Mouse (Mus musculus): ENCODE measurements around the gene Ifitm2. TPM values are rescaled to one million over a fixed set of nuclear protein-coding genes. Genes with fewer than 3 reads are reported as not detected.
"Not testable (repeated sequence)": the region's sequence is repeated elsewhere in the genome, so short reads cannot be mapped to it uniquely, and the experiment has no call there.

Gene Ifitm2
- total and polyA plus RNA-seq, 2 experiments from 2014 or later = 45.2 to 240 TPM

DNA sequence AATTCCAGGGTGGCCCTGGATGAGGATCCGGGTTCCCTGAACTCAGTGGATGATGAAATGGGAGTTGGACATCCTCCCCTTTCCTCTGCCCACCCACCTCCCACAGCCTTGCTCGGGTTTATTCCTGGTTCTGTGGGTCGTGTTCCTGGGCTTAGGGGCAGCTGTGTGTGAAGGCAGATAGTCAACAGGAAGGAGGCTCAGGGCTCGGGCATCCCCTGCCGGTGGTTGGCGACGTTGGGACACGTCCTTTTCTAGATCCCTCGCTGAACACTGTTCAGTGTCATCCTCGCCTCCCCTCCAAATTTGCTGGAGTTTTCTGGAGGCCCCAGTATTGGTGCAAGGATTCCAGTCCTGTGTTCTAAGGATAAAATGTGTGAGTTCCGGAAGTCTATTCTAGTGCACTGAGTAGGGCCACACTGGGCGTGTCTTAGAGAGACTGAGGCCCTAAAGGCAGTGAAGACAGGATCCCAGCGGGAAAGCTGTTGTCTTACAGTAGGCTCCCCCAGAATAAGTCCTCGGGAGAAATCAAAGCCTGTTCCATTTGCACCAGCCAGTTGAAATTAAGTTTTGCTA is 35.4 kb upstream of the Ifitm2 start:
- Histone ChIP-seq H3K9me3 (ENCODE audit: low read length) (no peaks in the 10 kb centered on the region), H3K9ac (no peak overlapping the region), H3K27me3 (ENCODE audit: insufficient read depth, low read length) (no peaks in the 10 kb centered on the region), H3K36me3 (ENCODE audit: insufficient read depth) (no peaks in the 10 kb centered on the region), H3K4me1 (ENCODE audit: insufficient read depth) (no peaks in the 10 kb centered on the region), H3K4me3 (ENCODE audit: low read depth, low read length) (no peak overlapping the region), H3K4me2 (ENCODE audit: low read depth) (no peak overlapping the region), H3K27ac (ENCODE audit: low read depth, low read length) (no peak overlapping the region)
- ATAC-seq (no peak), DNase-seq (no peak)
- WGBS = 93% methylated on average over 14 of the region's 14 CpGs
- TF ChIP-seq CTCF (IDR thresholded peaks at IDR 0.05; ENCODE audit: low read depth) = no peak

DNA sequence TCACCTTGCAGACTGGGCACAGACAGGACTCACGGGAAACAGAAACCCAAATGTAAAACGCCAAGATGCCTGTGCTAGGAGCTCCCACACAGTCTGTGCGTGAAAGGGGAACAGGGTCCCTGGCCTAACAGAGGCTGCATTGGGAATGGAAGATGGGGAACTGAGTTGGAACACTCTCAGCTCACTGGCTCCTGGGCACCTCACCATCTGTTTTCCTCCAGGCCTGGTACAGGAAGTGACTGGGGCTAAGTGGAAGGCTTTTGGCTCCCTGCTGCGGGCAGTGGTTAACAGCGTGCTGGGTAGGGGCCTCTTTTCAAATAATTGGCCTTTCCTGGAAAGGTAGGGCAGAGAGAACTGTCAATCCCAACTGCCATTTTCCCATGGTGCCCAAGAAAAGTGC is 34.8 kb upstream of the Ifitm2 start:
- no peak overlapping the region for H3K4me2 ChIP-seq (ENCODE audit: low read depth)
- no peak overlapping the region for H3K27ac ChIP-seq (ENCODE audit: low read depth, low read length)
- no peak for ATAC-seq
- H3K4me1 ChIP-seq (ENCODE audit: insufficient read depth) = no peaks in the 10 kb centered on the region
- DNase-seq = no peak
- no peaks in the 10 kb centered on the region for H3K36me3 ChIP-seq (ENCODE audit: insufficient read depth)
- 74% methylated on average over 5 of the region's 5 CpGs for WGBS
- no peaks in the 10 kb centered on the region for H3K27me3 ChIP-seq (ENCODE audit: insufficient read depth, low read length)
- H3K9me3 ChIP-seq (ENCODE audit: low read length) = no peaks in the 10 kb centered on the region
- H3K4me3 ChIP-seq (ENCODE audit: low read depth, low read length) = no peak overlapping the region
- no peak overlapping the region for H3K9ac ChIP-seq
- no peak for TF ChIP-seq CTCF (IDR thresholded peaks at IDR 0.05; ENCODE audit: low read depth)

DNA sequence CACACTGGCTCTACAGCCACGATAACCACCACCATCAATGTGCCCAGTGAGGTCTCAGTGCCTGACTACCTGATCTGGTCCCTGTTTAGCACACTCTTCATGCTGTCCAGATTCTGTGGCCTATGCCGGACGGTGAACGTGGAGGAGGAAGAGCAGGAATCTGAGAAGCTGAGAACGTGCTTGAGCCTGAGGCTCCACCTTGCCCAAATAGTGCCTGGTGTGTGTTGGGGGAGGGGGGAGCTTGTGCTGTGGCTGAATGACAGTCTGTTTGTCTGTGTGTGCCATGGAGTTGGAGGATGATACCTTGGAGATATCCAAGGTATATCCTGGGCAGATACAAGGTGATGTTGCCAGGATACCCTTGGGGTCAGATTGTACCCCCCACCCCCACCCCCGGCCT is 34.4 kb upstream of the Ifitm2 start:
- no peak overlapping the region for H3K4me2 ChIP-seq (ENCODE audit: low read depth)
- no peaks in the 10 kb centered on the region for H3K9me3 ChIP-seq (ENCODE audit: low read length)
- 77% methylated on average over 6 of the region's 6 CpGs for WGBS
- no peak for TF ChIP-seq CTCF (IDR thresholded peaks at IDR 0.05; ENCODE audit: low read depth)
- no peaks in the 10 kb centered on the region for H3K36me3 ChIP-seq (ENCODE audit: insufficient read depth)
- DNase-seq = no peak
- no peak overlapping the region for H3K4me3 ChIP-seq (ENCODE audit: low read depth, low read length)
- no peak overlapping the region for H3K9ac ChIP-seq
- ATAC-seq = no peak
- H3K27me3 ChIP-seq (ENCODE audit: insufficient read depth, low read length) = no peaks in the 10 kb centered on the region
- no peak overlapping the region for H3K27ac ChIP-seq (ENCODE audit: low read depth, low read length)
- H3K4me1 ChIP-seq (ENCODE audit: insufficient read depth) = no peaks in the 10 kb centered on the region

DNA sequence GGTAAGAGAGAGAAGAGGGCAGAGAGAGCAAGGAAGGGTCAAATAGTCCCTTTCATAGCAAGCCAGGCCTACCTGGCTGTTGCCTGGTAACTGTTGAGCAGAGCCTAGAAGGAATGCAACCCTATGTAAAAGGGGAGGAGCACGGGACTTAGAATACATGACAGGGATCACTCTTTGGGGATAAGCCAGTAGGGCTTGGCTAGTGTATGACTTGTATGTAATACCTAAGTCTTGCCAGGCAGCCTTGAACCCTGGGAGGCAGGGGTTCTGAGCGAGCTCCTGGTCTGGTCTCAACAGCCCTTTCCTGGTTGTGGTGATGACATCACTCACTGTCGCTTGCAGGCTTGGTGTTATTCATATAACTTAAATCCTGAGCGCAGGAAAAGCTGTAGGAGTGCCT is 33.2 kb upstream of the Ifitm2 start:
- ATAC-seq (no peak), DNase-seq (no peak)
- Histone ChIP-seq H3K27me3 (ENCODE audit: insufficient read depth, low read length) (no peaks in the 10 kb centered on the region), H3K4me2 (ENCODE audit: low read depth) (no peak overlapping the region), H3K27ac (ENCODE audit: low read depth, low read length) (no peak overlapping the region), H3K4me3 (ENCODE audit: low read depth, low read length) (no peak overlapping the region), H3K36me3 (ENCODE audit: insufficient read depth) (no peaks in the 10 kb centered on the region), H3K9ac (no peak overlapping the region), H3K9me3 (ENCODE audit: low read length) (no peaks in the 10 kb centered on the region), H3K4me1 (ENCODE audit: insufficient read depth) (no peaks in the 10 kb centered on the region)
- 83% methylated on average over 4 of the region's 4 CpGs for WGBS
- TF ChIP-seq CTCF (IDR thresholded peaks at IDR 0.05; ENCODE audit: low read depth) = no peak

DNA sequence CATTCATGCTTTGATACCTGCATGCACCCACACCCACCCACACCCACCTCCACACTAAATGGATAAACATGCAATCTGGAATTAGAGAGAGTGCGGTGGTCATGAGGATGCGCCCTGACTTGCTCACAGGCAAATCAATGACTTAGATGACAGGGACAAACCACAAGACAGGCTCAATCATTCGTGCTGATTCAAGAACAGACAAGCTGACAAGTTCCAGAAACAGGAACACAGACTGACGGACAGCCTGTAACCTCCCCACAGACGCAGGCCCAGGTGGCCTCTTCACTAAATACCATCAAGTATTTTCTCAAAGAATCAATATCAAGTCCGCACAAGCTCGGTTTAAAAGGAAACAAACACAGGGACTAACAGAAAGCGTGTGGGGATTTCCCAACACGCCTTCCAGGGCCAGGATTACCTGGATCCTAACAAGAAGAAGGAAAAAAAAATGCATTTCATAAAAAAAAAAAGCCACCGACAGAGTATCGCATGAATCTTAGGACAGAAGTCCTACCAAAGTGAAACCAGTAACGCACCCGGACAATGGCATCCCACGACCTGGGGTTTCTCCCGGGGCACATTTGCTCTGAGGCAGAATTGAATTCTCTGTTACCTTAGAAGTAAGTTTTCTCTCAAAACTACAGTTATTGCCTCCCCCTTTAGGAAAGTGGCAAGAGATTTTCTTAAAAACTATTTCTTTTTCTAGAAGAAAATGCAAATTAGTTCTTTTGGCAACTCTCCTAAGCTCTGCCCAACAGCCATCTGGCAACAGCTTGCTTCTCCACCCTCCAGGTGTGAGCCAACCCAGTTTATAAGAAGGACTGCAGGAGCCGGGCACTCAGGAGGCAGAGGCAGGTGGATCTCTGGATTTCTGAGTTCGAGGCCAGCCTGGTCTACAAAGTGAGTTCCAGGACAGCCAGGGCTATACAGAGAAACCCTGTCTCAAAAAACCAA is 31.7 kb upstream of the Ifitm2 start:
- Histone ChIP-seq H3K4me1 (ENCODE audit: insufficient read depth) (no peaks in the 10 kb centered on the region), H3K4me2 (ENCODE audit: low read depth) (no peak overlapping the region), H3K27me3 (ENCODE audit: insufficient read depth, low read length) (no peaks in the 10 kb centered on the region), H3K27ac (ENCODE audit: low read depth, low read length) (no peak overlapping the region), H3K9me3 (ENCODE audit: low read length) (no peaks in the 10 kb centered on the region), H3K9ac (no peak overlapping the region), H3K36me3 (ENCODE audit: insufficient read depth) (no peaks in the 10 kb centered on the region), H3K4me3 (ENCODE audit: low read depth, low read length) (no peak overlapping the region)
- TF ChIP-seq CTCF (IDR thresholded peaks at IDR 0.05; ENCODE audit: low read depth) = no peak
- 89% methylated on average over 17 of the region's 17 CpGs for WGBS
- DNase-seq = no peak
- ATAC-seq = no peak

GRCm38 (mm10) chr7:140982971-140983370 is 27.2 kb upstream of the Ifitm2 start:
- Histone ChIP-seq H3K4me2 (ENCODE audit: low read depth) (no peak overlapping the region), H3K9ac (no peak overlapping the region), H3K4me1 (ENCODE audit: insufficient read depth) (no peaks in the 10 kb centered on the region), H3K27me3 (ENCODE audit: insufficient read depth, low read length) (no peaks in the 10 kb centered on the region), H3K27ac (ENCODE audit: low read depth, low read length) (no peak overlapping the region), H3K9me3 (ENCODE audit: low read length) (no peaks in the 10 kb centered on the region), H3K36me3 (ENCODE audit: insufficient read depth) (no peaks in the 10 kb centered on the region), H3K4me3 (ENCODE audit: low read depth, low read length) (no peak overlapping the region)
- DNase-seq (no peak), ATAC-seq (no peak)
- no peak for TF ChIP-seq CTCF (IDR thresholded peaks at IDR 0.05; ENCODE audit: low read depth)
- WGBS = 92% methylated on average over 7 of the region's 7 CpGs

DNA sequence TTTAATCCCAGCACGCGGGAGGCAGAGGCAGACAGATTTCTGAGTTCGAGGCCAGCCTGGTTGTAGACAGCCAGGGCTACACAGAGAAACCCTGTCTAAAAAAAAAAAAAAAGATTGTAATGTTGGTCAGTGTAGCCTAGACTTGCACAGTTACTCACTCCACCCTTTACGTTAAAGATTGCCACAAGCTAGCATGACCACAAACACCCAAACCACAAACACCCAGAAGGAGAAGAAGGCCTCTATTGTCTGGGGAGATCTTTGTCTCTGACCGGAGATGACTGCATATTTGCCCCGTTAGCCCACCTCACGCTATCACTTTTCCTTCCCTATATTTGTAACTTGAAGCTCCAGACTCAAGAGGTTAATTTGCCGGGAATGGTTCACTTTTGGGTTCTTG is 25.9 kb upstream of the Ifitm2 start:
- no peak for ATAC-seq
- H3K36me3 ChIP-seq (ENCODE audit: insufficient read depth) = no peaks in the 10 kb centered on the region
- no peak overlapping the region for H3K27ac ChIP-seq (ENCODE audit: low read depth, low read length)
- H3K4me3 ChIP-seq (ENCODE audit: low read depth, low read length) = no peak overlapping the region
- TF ChIP-seq CTCF (IDR thresholded peaks at IDR 0.05; ENCODE audit: low read depth) = no peak
- no peaks in the 10 kb centered on the region for H3K9me3 ChIP-seq (ENCODE audit: low read length)
- WGBS = 95% methylated on average over 8 of the region's 8 CpGs
- H3K4me1 ChIP-seq (ENCODE audit: insufficient read depth) = no peaks in the 10 kb centered on the region
- no peak overlapping the region for H3K9ac ChIP-seq
- no peak for DNase-seq
- no peaks in the 10 kb centered on the region for H3K27me3 ChIP-seq (ENCODE audit: insufficient read depth, low read length)
- H3K4me2 ChIP-seq (ENCODE audit: low read depth) = no peak overlapping the region

DNA sequence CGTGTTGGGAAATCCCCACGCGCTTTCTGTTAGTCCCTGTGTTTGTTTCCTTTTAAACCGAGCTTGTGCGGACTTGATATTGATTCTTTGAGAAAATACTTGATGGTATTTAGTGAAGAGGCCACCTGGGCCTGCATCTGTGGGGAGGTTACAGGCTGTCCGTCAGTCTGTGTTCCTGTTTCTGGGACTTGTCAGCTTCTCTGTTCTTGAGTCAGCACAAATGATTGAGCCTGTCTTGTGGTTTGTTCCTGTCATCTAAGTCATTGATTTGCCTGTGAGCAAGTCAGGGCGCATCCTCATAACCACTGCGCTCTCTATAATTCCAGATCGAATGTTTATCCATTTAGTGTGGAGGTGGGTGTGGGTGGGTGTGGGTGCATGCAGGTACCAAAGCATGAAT is 20.9 kb upstream of the Ifitm2 start:
- H3K36me3 ChIP-seq (ENCODE audit: insufficient read depth); ATAC-seq; H3K27me3 ChIP-seq (ENCODE audit: insufficient read depth, low read length); H3K9ac ChIP-seq; H3K4me3 ChIP-seq (ENCODE audit: low read depth, low read length); DNase-seq; H3K4me1 ChIP-seq (ENCODE audit: insufficient read depth); H3K4me2 ChIP-seq (ENCODE audit: low read depth); H3K27ac ChIP-seq (ENCODE audit: low read depth, low read length); H3K9me3 ChIP-seq (ENCODE audit: low read length): not testable (repeated sequence)
- WGBS = 94% methylated on average over 9 of the region's 9 CpGs

Measured in forebrain, postnatal 0 days (tissue).